Mouse (Mus musculus): ENCODE data around the gene Cela3b. TPM values are rescaled to one million over a fixed set of nuclear protein-coding genes. Genes with fewer than 3 reads are reported as not detected.
A peak's percentile ranks its signal among the peaks of the same experiment; 100 is the strongest.

Cela3b gene
- polyA plus RNA-seq, 1 experiment from 2014 or later, result not detected

GRCm38 (mm10) chr4:137458861-137459260 lies 28.5 kb upstream of the Cela3b start:
- no peaks in the 10 kb centered on the region for H3K27me3 ChIP-seq (replicated peaks)
- H3K4me1 ChIP-seq, result no peaks in the 10 kb centered on the region
- H3K27ac ChIP-seq, result no peak overlapping the region
- H3K4me3 ChIP-seq, result no peak overlapping the region
- no peaks in the 10 kb centered on the region for H3K36me3 ChIP-seq
- H3K4me2 ChIP-seq (replicated peaks), result no peak overlapping the region
- ATAC-seq (ENCODE audit: low FRiP score, low read depth), result no peak
- WGBS, result 75% methylated on average over 5 of the region's 5 CpGs
- H3K9me3 ChIP-seq, result no peaks in the 10 kb centered on the region; the same call in 1 of the 2 replicates
- H3K9ac ChIP-seq, result no peak overlapping the region

GRCm38 (mm10) chr4:137458310-137458709 lies 28.0 kb upstream of the Cela3b start:
- Histone ChIP-seq H3K27ac (no peak overlapping the region), H3K4me2 (replicated peaks) (no peak overlapping the region), H3K9me3 (no peaks in the 10 kb centered on the region; the same call in 1 of the 2 replicates), H3K4me1 (no peaks in the 10 kb centered on the region), H3K9ac (no peak overlapping the region), H3K36me3 (no peaks in the 10 kb centered on the region), H3K4me3 (no peak overlapping the region), H3K27me3 (replicated peaks) (no peaks in the 10 kb centered on the region)
- 77% methylated on average over 9 of the region's 9 CpGs for WGBS
- no peak for ATAC-seq (ENCODE audit: low FRiP score, low read depth)

GRCm38 (mm10) chr4:137457292-137457691 lies 27.0 kb upstream of the Cela3b start:
- Histone ChIP-seq H3K9ac (no peak overlapping the region), H3K4me1 (no peaks in the 10 kb centered on the region), H3K36me3 (no peaks in the 10 kb centered on the region), H3K27ac (no peak overlapping the region), H3K9me3 (no peaks in the 10 kb centered on the region; the same call in 1 of the 2 replicates), H3K4me2 (replicated peaks) (no peak overlapping the region), H3K4me3 (no peak overlapping the region), H3K27me3 (replicated peaks) (no peaks in the 10 kb centered on the region)
- ATAC-seq (ENCODE audit: low FRiP score, low read depth), result no peak
- 76% methylated on average over 4 of the region's 4 CpGs for WGBS

GRCm38 (mm10) chr4:137456581-137456980 lies 26.2 kb upstream of the Cela3b start:
- no peaks in the 10 kb centered on the region for H3K27me3 ChIP-seq (replicated peaks)
- no peak overlapping the region for H3K9ac ChIP-seq
- no peak overlapping the region for H3K4me2 ChIP-seq (replicated peaks)
- no peaks in the 10 kb centered on the region for H3K36me3 ChIP-seq
- no peak overlapping the region for H3K27ac ChIP-seq
- H3K4me1 ChIP-seq, result no peaks in the 10 kb centered on the region
- ATAC-seq (ENCODE audit: low FRiP score, low read depth), result no peak
- 88% methylated on average over 12 of the region's 12 CpGs for WGBS
- no peaks in the 10 kb centered on the region; the same call in 1 of the 2 replicates for H3K9me3 ChIP-seq
- H3K4me3 ChIP-seq, result no peak overlapping the region

- Histone ChIP-seq H3K27ac (no peak overlapping the region), H3K9ac (no peak overlapping the region), H3K9me3 (no peaks in the 10 kb centered on the region; the same call in 1 of the 2 replicates), H3K4me3 (no peak overlapping the region), H3K4me2 (replicated peaks) (no peak overlapping the region), H3K36me3 (no peaks in the 10 kb centered on the region), H3K4me1 (no peaks in the 10 kb centered on the region), H3K27me3 (replicated peaks) (no peaks in the 10 kb centered on the region)
- no peak for ATAC-seq (ENCODE audit: low FRiP score, low read depth)
- 91% methylated on average over 14 of the region's 14 CpGs for WGBS
These were observed 24.2 kb upstream of the Cela3b start for GRCm38 (mm10) chr4:137454582-137454981.

- 82% methylated on average over 8 of the region's 8 CpGs for WGBS
- no peak within 1 kb of the TSS for H3K4me2 ChIP-seq (replicated peaks)
- H3K27ac ChIP-seq, result no peak within 1 kb of the TSS
- ATAC-seq (ENCODE audit: low FRiP score, low read depth), result no peak
- H3K27me3 ChIP-seq (replicated peaks), result no peaks in the 10 kb centered on the region
- H3K4me3 ChIP-seq, result no peak within 1 kb of the TSS
- no peaks in the 10 kb centered on the region for H3K36me3 ChIP-seq
- no peaks in the 10 kb centered on the region; the same call in 1 of the 2 replicates for H3K9me3 ChIP-seq
- H3K9ac ChIP-seq, result no peak within 1 kb of the TSS
- H3K4me1 ChIP-seq, result peaks cover 6% of the 10 kb centered on the region
These were observed 23.0 kb upstream of the Cela3b start, which contains the start of gene 1700013G24Rik for GRCm38 (mm10) chr4:137453234-137453767. 1700013G24Rik (plus strand) TSS chr4:137453284.

GRCm38 (mm10) chr4:137452190-137452589 lies 21.9 kb upstream of the Cela3b start:
- Histone ChIP-seq H3K4me2 (replicated peaks) (no peak overlapping the region), H3K27ac (no peak overlapping the region), H3K9ac (no peak overlapping the region), H3K36me3 (no peaks in the 10 kb centered on the region), H3K27me3 (replicated peaks) (no peaks in the 10 kb centered on the region), H3K4me1 (peaks cover 11% of the 10 kb centered on the region), H3K9me3 (no peaks in the 10 kb centered on the region), H3K4me3 (no peak overlapping the region)
- 95% methylated on average over 6 of the region's 6 CpGs for WGBS
- no peak for ATAC-seq (ENCODE audit: low FRiP score, low read depth)

- H3K27ac ChIP-seq, result no peak overlapping the region
- 88% methylated on average over 10 of the region's 10 CpGs for WGBS
- no peak overlapping the region for H3K9ac ChIP-seq
These were observed 19.4 kb upstream of the Cela3b start for GRCm38 (mm10) chr4:137449715-137450114.

GRCm38 (mm10) chr4:137449132-137449531 lies 18.8 kb upstream of the Cela3b start:
- Histone ChIP-seq H3K4me2 (replicated peaks) (no peak overlapping the region), H3K4me1 (peaks cover 11% of the 10 kb centered on the region), H3K9me3 (no peaks in the 10 kb centered on the region), H3K27me3 (replicated peaks) (no peaks in the 10 kb centered on the region), H3K36me3 (no peaks in the 10 kb centered on the region), H3K4me3 (no peak overlapping the region), H3K27ac (no peak overlapping the region), H3K9ac (no peak overlapping the region)
- no peak for ATAC-seq (ENCODE audit: low FRiP score, low read depth)
- 89% methylated on average over 2 of the region's 2 CpGs for WGBS

More at GRCm38 (mm10) chr4:137449715-137450114, 19.4 kb upstream of the Cela3b start:
- no peaks in the 10 kb centered on the region for H3K36me3 ChIP-seq
- H3K4me3 ChIP-seq, result no peak overlapping the region
- ATAC-seq (ENCODE audit: low FRiP score, low read depth), result no peak
- no peak overlapping the region for H3K4me2 ChIP-seq (replicated peaks)
- no peaks in the 10 kb centered on the region for H3K9me3 ChIP-seq
- no peaks in the 10 kb centered on the region for H3K27me3 ChIP-seq (replicated peaks)
- peaks cover 11% of the 10 kb centered on the region for H3K4me1 ChIP-seq

GRCm38 (mm10) chr4:137448641-137449040 lies 18.3 kb upstream of the Cela3b start:
- ATAC-seq (ENCODE audit: low FRiP score, low read depth), result no peak
- 63% methylated on average over 2 of the region's 2 CpGs for WGBS
- no peak overlapping the region for H3K27ac ChIP-seq

GRCm38 (mm10) chr4:137448197-137448596 lies 17.9 kb upstream of the Cela3b start:
- Histone ChIP-seq H3K36me3 (no peaks in the 10 kb centered on the region), H3K9ac (no peak overlapping the region)

More at GRCm38 (mm10) chr4:137448641-137449040, 18.3 kb upstream of the Cela3b start:
- Histone ChIP-seq H3K9me3 (no peaks in the 10 kb centered on the region), H3K27me3 (replicated peaks) (no peaks in the 10 kb centered on the region), H3K4me3 (no peak overlapping the region), H3K4me2 (replicated peaks) (no peak overlapping the region), H3K4me1 (peaks cover 11% of the 10 kb centered on the region), H3K36me3 (no peaks in the 10 kb centered on the region), H3K9ac (no peak overlapping the region)

GRCm38 (mm10) chr4:137447363-137448196 lies 17.2 kb upstream of the Cela3b start:
- Histone ChIP-seq H3K27me3 (replicated peaks) (no peaks in the 10 kb centered on the region), H3K4me2 (replicated peaks) (no peak overlapping the region), H3K4me3 (no peak overlapping the region), H3K27ac (no peak overlapping the region), H3K36me3 (no peaks in the 10 kb centered on the region), H3K9me3 (no peaks in the 10 kb centered on the region), H3K9ac (no peak overlapping the region), H3K4me1 (peaks cover 11% of the 10 kb centered on the region)
- 81% methylated on average over 7 of the region's 7 CpGs for WGBS
- no peak for ATAC-seq (ENCODE audit: low FRiP score, low read depth)

More at GRCm38 (mm10) chr4:137448197-137448596, 17.9 kb upstream of the Cela3b start:
- 0 out of 2 replicates have a peak, but pooled peaks have one; percentile 9 for ATAC-seq (ENCODE audit: low FRiP score, low read depth)
- WGBS, result 34% methylated on average over 6 of the region's 6 CpGs
- no peaks in the 10 kb centered on the region for H3K27me3 ChIP-seq (replicated peaks)
- H3K9me3 ChIP-seq, result no peaks in the 10 kb centered on the region
- no peak overlapping the region for H3K4me2 ChIP-seq (replicated peaks)
- H3K4me3 ChIP-seq, result no peak overlapping the region
- H3K4me1 ChIP-seq, result peaks cover 11% of the 10 kb centered on the region
- H3K27ac ChIP-seq, result no peak overlapping the region
